Mouse (Mus musculus): ENCODE measurements around the gene Sirt6. TPM values are rescaled to one million over a fixed set of nuclear protein-coding genes. Genes with fewer than 3 reads are reported as not detected.
A peak's percentile ranks its signal among the peaks of the same experiment; 100 is the strongest.

Gene Sirt6
- polyA plus RNA-seq, 2 experiments: 5.9 to 8.1 TPM

- WGBS (ENCODE audit: insufficient replicate concordance): under 1% methylated on average over 28 of the region's 30 CpGs
- Histone ChIP-seq H3K36me3 (replicated peaks; ENCODE audit: control insufficient read depth, insufficient read depth, low read depth) (no peaks in the 10 kb centered on the region), H3K9ac (replicated peaks) (0 out of 2 replicates have a peak overlapping the region, but pooled peaks have one; percentile 16), H3K4me2 (ENCODE audit: low read depth) (peak overlapping the region; percentile 70), H3K27ac (no peak overlapping the region), H3K4me1 (replicated peaks; ENCODE audit: control insufficient read depth in 2 of 2, insufficient read depth in 2 of 2, low read length in 1 of 2) (peaks cover 30 to 32% of the 10 kb centered on the region in 2 experiments), H3K9me3 (ENCODE audit: control insufficient read depth, low read length) (no peaks in the 10 kb centered on the region), H3K4me3 (ENCODE audit: insufficient read depth in 1 of 2, low read depth in 2 of 2, low read length in 2 of 2) (peak overlapping the region; percentile 50 to 54), H3K27me3 (ENCODE audit: control insufficient read depth, insufficient read depth, low read length) (peaks cover 14% of the 10 kb centered on the region)
- no peak for ATAC-seq (ENCODE audit: insufficient read depth)
- no peak for DNase-seq (ENCODE audit: low read depth in 3 of 3, low spot score in 3 of 3)
- TF ChIP-seq CTCF (IDR thresholded peaks at IDR 0.05; ENCODE audit: low read depth) (no peak), EP300 (IDR thresholded peaks at IDR 0.05; ENCODE audit: low read depth) (no peak)
These were observed 52.4 kb downstream of the Sirt6 start for GRCm38 (mm10) chr10:81575208-81575631.

DNA sequence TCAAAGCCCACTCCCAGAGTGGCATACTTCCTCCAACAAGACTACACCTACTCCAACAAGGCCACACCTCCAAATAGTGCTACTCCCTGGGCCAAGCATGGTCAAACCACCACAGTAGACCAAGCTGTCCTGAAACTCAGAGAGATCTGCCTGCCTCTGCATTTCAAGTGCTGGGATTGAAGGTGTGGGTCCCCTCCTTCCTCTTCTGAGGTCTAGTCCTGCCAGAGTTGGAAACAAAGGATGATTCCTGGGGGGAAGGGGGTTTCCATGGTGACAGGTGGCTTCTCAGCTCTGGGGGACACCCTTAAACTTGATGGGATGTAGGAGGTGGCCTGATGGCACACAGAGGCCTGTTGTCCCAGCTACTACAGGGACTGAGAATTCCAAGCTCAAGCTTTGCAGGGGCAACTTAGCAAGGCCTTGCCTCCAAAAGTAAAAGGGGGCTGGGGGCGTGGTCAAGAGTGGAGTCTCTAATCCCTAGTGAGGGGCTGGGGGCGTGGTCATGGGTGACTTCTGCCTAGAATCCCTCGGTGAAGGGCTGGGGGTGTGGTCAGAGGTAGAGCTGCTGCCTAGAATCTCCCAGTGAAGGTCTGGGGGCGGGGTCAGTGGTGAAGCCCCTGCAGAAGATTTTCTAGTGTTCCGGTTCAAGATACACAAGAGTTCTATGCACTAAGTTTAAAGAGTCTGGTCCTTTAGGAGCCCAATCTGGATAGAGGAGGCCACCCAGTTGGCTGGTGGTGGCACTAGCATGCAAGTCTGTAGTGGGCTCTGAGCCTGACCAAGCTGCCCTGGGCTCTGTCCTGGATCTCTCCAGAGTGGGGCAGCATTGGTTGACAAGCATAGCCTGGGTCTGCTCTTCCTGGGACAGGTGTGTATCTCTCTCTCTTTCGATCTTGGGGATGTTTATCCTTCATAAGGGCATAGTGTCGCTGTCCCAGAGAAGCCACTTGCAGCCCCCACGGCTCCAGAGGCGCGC is 53.2 kb downstream of the Sirt6 start, which contains the start of gene Tle2:
Gene Tle2, plus strand, starts transcription at position 481 of the 976 bp plus-strand sequence.
- no peak for TF ChIP-seq EP300 (IDR thresholded peaks at IDR 0.05; ENCODE audit: low read depth)
- 0 out of 2 replicates have a peak, but pooled peaks have one; percentile 11 for TF ChIP-seq CTCF (IDR thresholded peaks at IDR 0.05; ENCODE audit: low read depth)
- H3K27ac ChIP-seq: no peak within 1 kb of the TSS
- 0 out of 2 replicates have a peak within 1 kb of the TSS, but pooled peaks have one; percentile 16 for H3K9ac ChIP-seq (replicated peaks)
- ATAC-seq (ENCODE audit: insufficient read depth) (no peak), DNase-seq (ENCODE audit: low read depth in 3 of 3, low spot score in 3 of 3) (no peak)
- H3K4me3 ChIP-seq (ENCODE audit: insufficient read depth in 1 of 2, low read depth in 2 of 2, low read length in 2 of 2): peak within 1 kb of the TSS; percentile 50 to 54
- H3K4me1 ChIP-seq (replicated peaks; ENCODE audit: control insufficient read depth in 2 of 2, insufficient read depth in 2 of 2, low read length in 1 of 2): peaks cover 30 to 36% of the 10 kb centered on the region in 2 experiments
- peaks cover 11% of the 10 kb centered on the region for H3K27me3 ChIP-seq (ENCODE audit: control insufficient read depth, insufficient read depth, low read length)
- H3K36me3 ChIP-seq (replicated peaks; ENCODE audit: control insufficient read depth, insufficient read depth, low read depth): no peaks in the 10 kb centered on the region
- no peaks in the 10 kb centered on the region for H3K9me3 ChIP-seq (ENCODE audit: control insufficient read depth, low read length)
- peak within 1 kb of the TSS; percentile 99 for H3K4me2 ChIP-seq (ENCODE audit: low read depth)
- WGBS (ENCODE audit: insufficient replicate concordance): 23% methylated on average over 10 of the region's 10 CpGs

- no peak for TF ChIP-seq EP300 (IDR thresholded peaks at IDR 0.05; ENCODE audit: low read depth)
- TF ChIP-seq CTCF (IDR thresholded peaks at IDR 0.05; ENCODE audit: low read depth): no peak
- Histone ChIP-seq H3K27me3 (ENCODE audit: control insufficient read depth, insufficient read depth, low read length) (peaks cover 11% of the 10 kb centered on the region), H3K4me2 (ENCODE audit: low read depth) (peak overlapping the region; percentile 99), H3K9me3 (ENCODE audit: control insufficient read depth, low read length) (no peaks in the 10 kb centered on the region), H3K27ac (peak overlapping the region; percentile 23; the same call in 1 of the 2 replicates), H3K4me1 (replicated peaks; ENCODE audit: control insufficient read depth in 2 of 2, insufficient read depth in 2 of 2, low read length in 1 of 2) (peaks cover 30 to 39% of the 10 kb centered on the region in 2 experiments), H3K36me3 (replicated peaks; ENCODE audit: control insufficient read depth, insufficient read depth, low read depth) (no peaks in the 10 kb centered on the region), H3K4me3 (ENCODE audit: insufficient read depth in 1 of 2, low read depth in 2 of 2, low read length in 2 of 2) (peak overlapping the region in 1 of 2 experiments; percentile 18; a peak in 1 of 4 replicates), H3K9ac (replicated peaks) (no peak overlapping the region)
- 8% methylated on average over 9 of the region's 9 CpGs for WGBS (ENCODE audit: insufficient replicate concordance)
- ATAC-seq (ENCODE audit: insufficient read depth): peak; percentile 68
- DNase-seq (ENCODE audit: low read depth in 3 of 3, low spot score in 3 of 3): peak in 2 of 3 experiments; percentile 56 to 57
These were observed 54.6 kb downstream of the Sirt6 start for GRCm38 (mm10) chr10:81572975-81573374.

GRCm38 (mm10) chr10:81572133-81572671 is 55.4 kb downstream of the Sirt6 start:
- Histone ChIP-seq H3K27ac (no peak overlapping the region), H3K9me3 (ENCODE audit: control insufficient read depth, low read length) (no peaks in the 10 kb centered on the region), H3K4me2 (ENCODE audit: low read depth) (peak overlapping the region; percentile 99), H3K27me3 (ENCODE audit: control insufficient read depth, insufficient read depth, low read length) (peaks cover 11% of the 10 kb centered on the region), H3K4me3 (ENCODE audit: insufficient read depth in 1 of 2, low read depth in 2 of 2, low read length in 2 of 2) (peak overlapping the region; percentile 50 to 70), H3K9ac (replicated peaks) (no peak overlapping the region), H3K4me1 (replicated peaks; ENCODE audit: control insufficient read depth in 2 of 2, insufficient read depth in 2 of 2, low read length in 1 of 2) (peaks cover 30 to 40% of the 10 kb centered on the region in 2 experiments), H3K36me3 (replicated peaks; ENCODE audit: control insufficient read depth, insufficient read depth, low read depth) (no peaks in the 10 kb centered on the region)
- DNase-seq (ENCODE audit: low read depth in 3 of 3, low spot score in 3 of 3) (no peak), ATAC-seq (ENCODE audit: insufficient read depth) (peak; percentile 1)
- no peak for TF ChIP-seq EP300 (IDR thresholded peaks at IDR 0.05; ENCODE audit: low read depth)
- TF ChIP-seq CTCF (IDR thresholded peaks at IDR 0.05; ENCODE audit: low read depth): no peak
- WGBS (ENCODE audit: insufficient replicate concordance): 9% methylated on average over 9 of the region's 9 CpGs

Other genes starting within 250 kb of the Sirt6 start
- gene Fzr1, start 249.3 kb downstream of the Sirt6 start, polyA plus RNA-seq (2012; rRNA removed): 73.1 and 86.2 TPM in 2 replicates
- gene Fzr1, start 249.3 kb downstream of the Sirt6 start, polyA plus RNA-seq (2014; fragmentation: Nextera tagmentation; extraction: Ambion mirVana): 80.5 and 85.2 TPM in 2 replicates
- 29.8 and 32.2 TPM in 2 replicates for gene Dohh, start 243.4 kb downstream of the Sirt6 start, polyA plus RNA-seq (2012; rRNA removed)
- gene Dohh, start 243.4 kb downstream of the Sirt6 start, polyA plus RNA-seq (2014; fragmentation: Nextera tagmentation; extraction: Ambion mirVana): 35.0 and 39.7 TPM in 2 replicates
- gene Gm48551, start 243.3 kb downstream of the Sirt6 start, polyA plus RNA-seq (2012; rRNA removed): 1.0 and 1.7 TPM in 2 replicates
- gene Gm48551, start 243.3 kb downstream of the Sirt6 start, polyA plus RNA-seq (2014; fragmentation: Nextera tagmentation; extraction: Ambion mirVana): 0.37 and 0.47 TPM in 2 replicates
- gene Gm48552, start 238.8 kb downstream of the Sirt6 start, polyA plus RNA-seq (2012; rRNA removed): 0.78 and 0.90 TPM in 2 replicates
- 0.21 and 0.36 TPM in 2 replicates for gene Gm48552, start 238.8 kb downstream of the Sirt6 start, polyA plus RNA-seq (2014; fragmentation: Nextera tagmentation; extraction: Ambion mirVana)
- gene Smim24, start 234.7 kb downstream of the Sirt6 start, polyA plus RNA-seq (2012; rRNA removed): 1.6 and 1.9 TPM in 2 replicates
- 1.7 and 1.8 TPM in 2 replicates for gene Smim24, start 234.7 kb downstream of the Sirt6 start, polyA plus RNA-seq (2014; fragmentation: Nextera tagmentation; extraction: Ambion mirVana)
- 1.2 and 1.3 TPM in 2 replicates for gene Nfic, start 172.2 kb downstream of the Sirt6 start, polyA plus RNA-seq (2012; rRNA removed)
- 4.6 and 7.3 TPM in 2 replicates for gene Nfic, start 172.2 kb downstream of the Sirt6 start, polyA plus RNA-seq (2014; fragmentation: Nextera tagmentation; extraction: Ambion mirVana)
- gene Celf5, start 145.1 kb downstream of the Sirt6 start, polyA plus RNA-seq (2012; rRNA removed): 0.02 and 0.32 TPM in 2 replicates
- not detected in 2 replicates for gene Celf5, start 145.1 kb downstream of the Sirt6 start, polyA plus RNA-seq (2014; fragmentation: Nextera tagmentation; extraction: Ambion mirVana)
- 55.7 and 71.3 TPM in 2 replicates for gene Ncln, start 131.4 kb downstream of the Sirt6 start, polyA plus RNA-seq (2012; rRNA removed)
- gene Ncln, start 131.4 kb downstream of the Sirt6 start, polyA plus RNA-seq (2014; fragmentation: Nextera tagmentation; extraction: Ambion mirVana): 23.7 and 29.4 TPM in 2 replicates
- gene S1pr4, start 127.7 kb downstream of the Sirt6 start, polyA plus RNA-seq (2012; rRNA removed): 1.5 and 1.8 TPM in 2 replicates
- gene S1pr4, start 127.7 kb downstream of the Sirt6 start, polyA plus RNA-seq (2014; fragmentation: Nextera tagmentation; extraction: Ambion mirVana): 1.4 and 1.5 TPM in 2 replicates
- 4.2 and 4.6 TPM in 2 replicates for gene Gna15, start 103.6 kb downstream of the Sirt6 start, polyA plus RNA-seq (2012; rRNA removed)
- 3.2 and 4.7 TPM in 2 replicates for gene Gna15, start 103.6 kb downstream of the Sirt6 start, polyA plus RNA-seq (2014; fragmentation: Nextera tagmentation; extraction: Ambion mirVana)
- 14.8 and 17.0 TPM in 2 replicates for gene Gna11, start 82.6 kb downstream of the Sirt6 start, polyA plus RNA-seq (2012; rRNA removed)
- 17.3 and 17.4 TPM in 2 replicates for gene Gna11, start 82.6 kb downstream of the Sirt6 start, polyA plus RNA-seq (2014; fragmentation: Nextera tagmentation; extraction: Ambion mirVana)
- gene Aes, start 68.3 kb downstream of the Sirt6 start, polyA plus RNA-seq (2012; rRNA removed): 113 and 134 TPM in 2 replicates
- gene Aes, start 68.3 kb downstream of the Sirt6 start, polyA plus RNA-seq (2014; fragmentation: Nextera tagmentation; extraction: Ambion mirVana): 139 and 156 TPM in 2 replicates
- 5.2 and 6.5 TPM in 2 replicates for gene Tle2, start 53.2 kb downstream of the Sirt6 start, polyA plus RNA-seq (2012; rRNA removed)
- gene Tle2, start 53.2 kb downstream of the Sirt6 start, polyA plus RNA-seq (2014; fragmentation: Nextera tagmentation; extraction: Ambion mirVana): 0.82 and 0.90 TPM in 2 replicates
- gene Tle6, start 26.7 kb downstream of the Sirt6 start, polyA plus RNA-seq (2012; rRNA removed): 4.5 and 4.8 TPM in 2 replicates
- 5.6 and 5.8 TPM in 2 replicates for gene Tle6, start 26.7 kb downstream of the Sirt6 start, polyA plus RNA-seq (2014; fragmentation: Nextera tagmentation; extraction: Ambion mirVana)
- 2.3 and 2.4 TPM in 2 replicates for gene BC025920, start 21.5 kb downstream of the Sirt6 start, polyA plus RNA-seq (2012; rRNA removed)
- 0.11 and 0.34 TPM in 2 replicates for gene BC025920, start 21.5 kb downstream of the Sirt6 start, polyA plus RNA-seq (2014; fragmentation: Nextera tagmentation; extraction: Ambion mirVana)
- 5.6 and 6.1 TPM in 2 replicates for gene Ankrd24, start 743 bp upstream of the Sirt6 start, polyA plus RNA-seq (2012; rRNA removed)
- 0.75 and 1.5 TPM in 2 replicates for gene Ankrd24, start 743 bp upstream of the Sirt6 start, polyA plus RNA-seq (2014; fragmentation: Nextera tagmentation; extraction: Ambion mirVana)
- 0.31 and 0.97 TPM in 2 replicates for gene Gm10778, start 21.3 kb upstream of the Sirt6 start, polyA plus RNA-seq (2012; rRNA removed)
- 0.67 and 1.5 TPM in 2 replicates for gene Gm10778, start 21.3 kb upstream of the Sirt6 start, polyA plus RNA-seq (2014; fragmentation: Nextera tagmentation; extraction: Ambion mirVana)
- gene Zfp433, start 77.0 kb upstream of the Sirt6 start, polyA plus RNA-seq (2012; rRNA removed): 0.90 and 1.4 TPM in 2 replicates
- 3.1 and 5.0 TPM in 2 replicates for gene Zfp433, start 77.0 kb upstream of the Sirt6 start, polyA plus RNA-seq (2014; fragmentation: Nextera tagmentation; extraction: Ambion mirVana)
- gene Gm3055, start 143.4 kb upstream of the Sirt6 start, polyA plus RNA-seq (2012; rRNA removed): 0.23 and 0.42 TPM in 2 replicates
- 0.77 and 1.5 TPM in 2 replicates for gene Gm3055, start 143.4 kb upstream of the Sirt6 start, polyA plus RNA-seq (2014; fragmentation: Nextera tagmentation; extraction: Ambion mirVana)
- gene Gm4767, start 184.4 kb upstream of the Sirt6 start, polyA plus RNA-seq (2012; rRNA removed): 0.03 and 0.22 TPM in 2 replicates
- gene Gm4767, start 184.4 kb upstream of the Sirt6 start, polyA plus RNA-seq (2014; fragmentation: Nextera tagmentation; extraction: Ambion mirVana): 1.00 and 1.1 TPM in 2 replicates
- 0.19 and 0.80 TPM in 2 replicates for gene Gm32687, start 236.1 kb upstream of the Sirt6 start, polyA plus RNA-seq (2012; rRNA removed)
- gene Gm32687, start 236.1 kb upstream of the Sirt6 start, polyA plus RNA-seq (2014; fragmentation: Nextera tagmentation; extraction: Ambion mirVana): 2.2 and 2.8 TPM in 2 replicates

All from liver, embryonic 14.5 days (tissue).